16 mouse cellular contexts compared by ENCODE assay signal in the genomic region with DNA sequence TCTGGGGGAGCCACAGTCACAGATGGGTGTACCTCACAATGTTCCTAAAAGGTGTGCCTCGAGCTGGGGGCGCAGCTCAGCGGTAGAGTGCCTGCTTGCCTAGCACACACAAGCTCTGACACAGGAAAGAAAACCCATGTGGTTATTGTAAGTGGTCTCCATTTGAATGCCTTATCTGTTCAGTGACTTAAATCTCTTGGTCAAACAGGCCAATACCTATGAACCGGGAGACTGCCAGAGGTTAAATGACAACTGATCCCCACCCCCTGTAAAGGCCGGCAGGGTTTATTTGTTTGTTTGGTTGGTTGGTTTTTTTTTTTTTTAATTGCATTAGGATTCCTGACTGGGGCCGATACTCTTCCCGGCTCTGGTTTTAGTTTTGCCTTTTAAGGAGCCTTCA. TPM values are rescaled to one million over a fixed set of nuclear protein-coding genes. Genes with fewer than 3 reads are reported as not detected.
DNase-seq lines count a peak whose midpoint lies in the region; ATAC-seq and TF ChIP-seq lines count a peak whose summit lies in the region.
"Had no signal": no experiment of that assay in that cellular context is flagged by ENCODE, and none has a peak within 500 bp of the region (broad histone marks: within the 10 kb centered on the region; RNA-seq: fewer than 3 reads in every experiment).

No protein-coding gene starts in this region.

- H3K27me3 ChIP-seq in erythroblast, embryonic 14.5 days (ENCODE audit: control insufficient read depth), result no peaks in the 10 kb centered on the region
- H3K27me3 ChIP-seq in heart, embryonic 14.5 days (ENCODE audit: control insufficient read depth, insufficient read depth, low read length), result no peaks in the 10 kb centered on the region
- H3K27me3 ChIP-seq in liver, adult 2 months (ENCODE audit: control insufficient read depth, insufficient read depth, low read length), result no peaks in the 10 kb centered on the region
- H3K27me3 ChIP-seq in liver, postnatal 0 days (ENCODE audit: insufficient read depth, low read length), result no peaks in the 10 kb centered on the region
- H3K27me3 ChIP-seq: CH12.LX; midbrain, embryonic 15.5 days had no signal

- no peak for DNase-seq in heart, postnatal 10 days
- DNase-seq in liver, adult 2 months (ENCODE audit: extremely low read depth, low read depth, low spot score), result peak; percentile 69
- no peak for DNase-seq in liver
- no peak for DNase-seq in liver, postnatal 0 days
- no peak for DNase-seq in left cerebral cortex, postnatal 25 days (ENCODE audit: low spot score in 2 of 2)
- DNase-seq: gastrocnemius, postnatal 36 days; lung, adult 18-20 months; lung, postnatal 4 days; thymus, adult 2 months had no signal

- TF ChIP-seq POLR2A in liver, adult 2 months (IDR thresholded peaks at IDR 0.05; ENCODE audit: extremely low read depth, insufficient read depth, low read length), result no peak

- peak overlapping the region; percentile 26; the same call in 1 of the 2 replicates for H3K4me2 ChIP-seq in heart, embryonic 14.5 days (ENCODE audit: low read length)
- H3K4me2 ChIP-seq in liver, postnatal 0 days (ENCODE audit: low read depth, low read length), result peak overlapping the region; percentile 77
- H3K4me2 ChIP-seq: midbrain, embryonic 15.5 days had no signal

- peak overlapping the region; percentile 59 for H3K4me3 ChIP-seq in erythroblast, embryonic 14.5 days (replicated peaks)
- no peak overlapping the region for H3K4me3 ChIP-seq in heart, embryonic 14.5 days (ENCODE audit: control insufficient read depth in 1 of 2, insufficient read depth in 1 of 2, low read depth in 1 of 2, low read length in 2 of 2)
- no peak overlapping the region; the same call in 1 of the 2 replicates for H3K4me3 ChIP-seq in liver, adult 2 months (ENCODE audit: insufficient read depth, low read depth, low read length)
- no peak overlapping the region for H3K4me3 ChIP-seq in liver, postnatal 0 days (ENCODE audit: low read depth, low read length)
- H3K4me3 ChIP-seq: layer of hippocampus, adult 2 months; midbrain, embryonic 15.5 days had no signal

- H3K27ac ChIP-seq in heart, embryonic 14.5 days (replicated peaks in 1 of 2; ENCODE audit: control insufficient read depth in 1 of 2, insufficient read depth in 1 of 2, low read depth in 2 of 2, low read length in 2 of 2), result no peak overlapping the region
- peak overlapping the region; percentile 42 for H3K27ac ChIP-seq in liver, adult 2 months (replicated peaks; ENCODE audit: insufficient read depth, low read depth, low read length)
- no peak overlapping the region for H3K27ac ChIP-seq in liver, postnatal 0 days (ENCODE audit: low read depth)
- H3K27ac ChIP-seq: layer of hippocampus, adult 2 months; midbrain, embryonic 15.5 days had no signal

- no peak for TF ChIP-seq CTCF in liver, adult 2 months (IDR thresholded peaks at IDR 0.05; ENCODE audit: low read depth, low read length)
- TF ChIP-seq CTCF in liver, postnatal 0 days (IDR thresholded peaks at IDR 0.05; ENCODE audit: low read depth), result no peak

- intact Hi-C loops in heart, postnatal 10 days (cut with DNase I), result loop anchor here (2.0 kb wide), 1 partner anchor 221 kb away; no protein-coding TSS in a partner anchor
- intact Hi-C loops in left cerebral cortex, postnatal 25 days (cut with DNase I), result no loop called here

- ATAC-seq in erythroblast, adult 5-6 weeks (replicated peaks; ENCODE audit: low FRiP score, poor library complexity, severe bottlenecking), result no peak
- no peak for ATAC-seq in heart, embryonic 14.5 days (ENCODE audit: insufficient number of reproducible peaks, insufficient read depth, low FRiP score, low read depth)
- no peak for ATAC-seq in liver, postnatal 0 days
- ATAC-seq: activated CD4-positive, CD25-positive, alpha-beta regulatory T cell, adult 4 months; midbrain, embryonic 15.5 days had no signal

- peaks cover 74% of the 10 kb centered on the region for H3K79me2 ChIP-seq in liver, adult 2 months (ENCODE audit: control insufficient read depth, insufficient read depth, low read length)

- no peaks in the 10 kb centered on the region for H3K9me3 ChIP-seq in erythroblast, embryonic 14.5 days (ENCODE audit: control insufficient read depth, low read length)
- no peaks in the 10 kb centered on the region for H3K9me3 ChIP-seq in heart, embryonic 14.5 days (ENCODE audit: control insufficient read depth, low read length)
- H3K9me3 ChIP-seq in liver, postnatal 0 days (ENCODE audit: low read length), result no peaks in the 10 kb centered on the region
- H3K9me3 ChIP-seq: midbrain, embryonic 15.5 days had no signal

- TF ChIP-seq EP300 in liver, postnatal 0 days (IDR thresholded peaks at IDR 0.05; ENCODE audit: low read depth), result no peak

- 65% methylated on average over 7 of the region's 7 CpGs for WGBS in heart, embryonic 14.5 days
- WGBS in liver, adult 2 months, result 35% methylated on average over 7 of the region's 7 CpGs
- 70% methylated on average over 7 of the region's 7 CpGs for WGBS in liver, postnatal 0 days (ENCODE audit: insufficient replicate concordance)

- peaks cover 67% of the 10 kb centered on the region for H3K4me1 ChIP-seq in erythroblast, embryonic 14.5 days (ENCODE audit: control insufficient read depth)
- peaks cover 10 to 39% of the 10 kb centered on the region in 2 experiments for H3K4me1 ChIP-seq in heart, embryonic 14.5 days (ENCODE audit: control insufficient read depth in 2 of 2, insufficient read depth in 2 of 2, low read length in 2 of 2)
- H3K4me1 ChIP-seq in liver, adult 2 months (ENCODE audit: control insufficient read depth, insufficient read depth, low read length), result peaks cover 36% of the 10 kb centered on the region
- peaks cover 30% of the 10 kb centered on the region for H3K4me1 ChIP-seq in liver, postnatal 0 days (ENCODE audit: insufficient read depth)

- no peak overlapping the region for H3K9ac ChIP-seq in heart, embryonic 14.5 days (ENCODE audit: low read length)
- peak overlapping the region; percentile 51 for H3K9ac ChIP-seq in liver, adult 2 months (ENCODE audit: low read depth, low read length)
- no peak overlapping the region for H3K9ac ChIP-seq in liver, postnatal 0 days (replicated peaks)
- H3K9ac ChIP-seq: midbrain, embryonic 15.5 days had no signal

- H3K36me3 ChIP-seq in erythroblast, embryonic 14.5 days (ENCODE audit: control insufficient read depth), result peaks cover 82% of the 10 kb centered on the region
- peaks cover 9% of the 10 kb centered on the region; the same call in 1 of the 2 replicates for H3K36me3 ChIP-seq in heart, embryonic 14.5 days (ENCODE audit: control insufficient read depth, insufficient read depth, low read length)
- 0 out of 2 replicates have a peak, but pooled peaks cover 3% of the 10 kb centered on the region for H3K36me3 ChIP-seq in liver, adult 2 months (ENCODE audit: control insufficient read depth, insufficient read depth, low read length)
- peaks cover 43% of the 10 kb centered on the region for H3K36me3 ChIP-seq in liver, postnatal 0 days (replicated peaks; ENCODE audit: insufficient read depth, low read length)
- H3K36me3 ChIP-seq: midbrain, embryonic 15.5 days had no signal

RNA-seq across cellular contexts. Expression of a gene that starts 4.5 kb away (rescaled TPM):
- polyA plus RNA-seq in erythroblast, embryonic 14.5 days (2012), result 21.2 and 28.8 TPM in 2 replicates
- 103 and 137 TPM in 2 replicates for total RNA-seq in erythroblast, adult 5-6 weeks (2015; ENCODE audit: low replicate concordance)
- 135 and 144 TPM in 2 replicates for total RNA-seq in erythroblast, adult 5-6 weeks (2017; ENCODE audit: low replicate concordance)
- polyA plus RNA-seq in heart, embryonic 14.5 days (2014; fragmentation: Nextera tagmentation; extraction: Ambion mirVana), result 97.2 and 101 TPM in 2 replicates
- total RNA-seq in heart, postnatal 10 days (2021), result 100 to 1,000 TPM; 215 to 280 TPM
- 88.2 and 91.5 TPM in 2 replicates for total RNA-seq in liver, adult 2 months (2014; rRNA removed)
- polyA plus RNA-seq in liver, adult 2 months (2012; rRNA removed), result 36.7 and 37.2 TPM in 2 replicates
- 52.9 and 56.7 TPM in 2 replicates for polyA plus RNA-seq in liver, postnatal 0 days (2015; fragmentation: Nextera tagmentation; extraction: Ambion mirVana)
- 100 to 1,000 TPM; 146 to 170 TPM for total RNA-seq in left cerebral cortex, postnatal 25 days (2021)

RNA-seq across cellular contexts. Expression of a gene that starts 44.5 kb away (rescaled TPM):
- 4.4 and 6.9 TPM in 2 replicates for polyA plus RNA-seq in erythroblast, embryonic 14.5 days (2012)
- 139 and 159 TPM in 2 replicates for total RNA-seq in erythroblast, adult 5-6 weeks (2015; ENCODE audit: low replicate concordance)
- total RNA-seq in erythroblast, adult 5-6 weeks (2017; ENCODE audit: low replicate concordance), result 19.4 and 23.5 TPM in 2 replicates
- polyA plus RNA-seq in heart, embryonic 14.5 days (2014; fragmentation: Nextera tagmentation; extraction: Ambion mirVana), result 255 and 263 TPM in 2 replicates
- total RNA-seq in heart, postnatal 10 days (2021), result 100 to 1,000 TPM; 118 to 134 TPM
- 29.6 and 34.1 TPM in 2 replicates for total RNA-seq in liver, adult 2 months (2014; rRNA removed)
- 19.1 and 19.2 TPM in 2 replicates for polyA plus RNA-seq in liver, adult 2 months (2012; rRNA removed)
- polyA plus RNA-seq in liver, postnatal 0 days (2015; fragmentation: Nextera tagmentation; extraction: Ambion mirVana), result 92.7 and 94.2 TPM in 2 replicates
- total RNA-seq in left cerebral cortex, postnatal 25 days (2021), result 100 to 1,000 TPM; 184 to 202 TPM

RNA-seq across cellular contexts. Expression of a gene that starts 57.7 kb away (rescaled TPM):
- 0.95 and 1.3 TPM in 2 replicates for polyA plus RNA-seq in erythroblast, embryonic 14.5 days (2012)
- total RNA-seq in erythroblast, adult 5-6 weeks (2015; ENCODE audit: low replicate concordance), result 29.2 and 61.9 TPM in 2 replicates
- total RNA-seq in erythroblast, adult 5-6 weeks (2017; ENCODE audit: low replicate concordance), result 18.5 and 27.3 TPM in 2 replicates
- polyA plus RNA-seq in heart, embryonic 14.5 days (2014; fragmentation: Nextera tagmentation; extraction: Ambion mirVana), result 657 and 673 TPM in 2 replicates
- total RNA-seq in heart, postnatal 10 days (2021), result 100 to 1,000 TPM; 308 to 331 TPM
- total RNA-seq in liver, adult 2 months (2014; rRNA removed), result 84.1 and 98.5 TPM in 2 replicates
- 73.1 and 78.5 TPM in 2 replicates for polyA plus RNA-seq in liver, adult 2 months (2012; rRNA removed)
- 163 and 168 TPM in 2 replicates for polyA plus RNA-seq in liver, postnatal 0 days (2015; fragmentation: Nextera tagmentation; extraction: Ambion mirVana)
- total RNA-seq in left cerebral cortex, postnatal 25 days (2021), result 10 to 100 TPM; 67.1 to 72.1 TPM
